Mouse (Mus musculus) megakaryocyte, embryonic 14.5 days (primary cell): ENCODE data around the gene Dock2. TPM values are rescaled to one million over a fixed set of nuclear protein-coding genes. Genes with fewer than 3 reads are reported as not detected.

Experiments
- H3K27me3 ChIP-seq: replicated peaks from 2 replicates; pipeline ENCODE3; 2012; ENCODE audit warnings: inconsistent platforms
- H3K36me3 ChIP-seq: replicated peaks from 2 replicates; pipeline ENCODE3; 2012; ENCODE audit warnings: low read length, inconsistent platforms, mixed read lengths
- H3K4me1 ChIP-seq: 2 replicates; pipeline ENCODE4 v1.6.1; 2012; ENCODE audit warnings: inconsistent platforms
- H3K4me3 ChIP-seq: replicated peaks from 2 replicates; pipeline ENCODE3; 2012; ENCODE audit warnings: moderate library complexity, mild to moderate bottlenecking, inconsistent platforms
- H3K9me3 ChIP-seq: 2 replicates; pipeline ENCODE4 v1.6.1; 2012; ENCODE audit warnings: inconsistent platforms
- FLI1 ChIP-seq: IDR thresholded peaks from 2 replicates; pipeline ENCODE4 v1.6.1; 2012; ENCODE audit warnings: low read length, inconsistent platforms, mixed read lengths
- GATA1 ChIP-seq: IDR thresholded peaks from 3 replicates; pipeline ENCODE4 v1.6.1; 2012; ENCODE audit warnings: mixed read lengths, low read length, inconsistent platforms, borderline replicate concordance
- polyA plus RNA-seq: library from polyadenylated mRNA; stranded (reverse); fragments of >175 nt; gene quantifications from 2 replicates; pipeline ENCODE4 v1.2.3, GENCODE M21; 2012; ENCODE audit warnings: low replicate concordance; ENCODE audit not compliant: insufficient read depth

Dock2 gene
- polyA plus RNA-seq, 1 experiment = 15.1 TPM

DNA sequence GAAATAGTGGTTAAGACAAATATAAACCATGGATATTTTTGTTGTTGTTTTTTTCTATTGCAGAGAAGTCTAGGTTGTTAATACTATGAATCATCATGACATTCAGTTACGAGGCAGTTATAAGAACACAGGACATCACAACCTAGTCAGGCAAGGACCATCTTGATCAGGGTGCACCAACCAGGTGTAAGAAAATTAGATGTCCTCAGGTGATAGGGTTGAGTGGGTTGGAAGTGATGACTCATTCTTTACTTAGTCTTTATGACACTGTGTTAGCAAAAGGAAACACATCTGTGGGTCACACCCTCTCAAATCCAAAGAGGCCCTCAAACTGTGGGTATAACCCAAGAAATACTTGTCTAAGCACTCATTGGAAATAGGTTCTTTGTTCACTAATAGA is 277.3 kb downstream of the Dock2 start:
- Histone ChIP-seq H3K4me1 (peaks cover 6% of the 10 kb centered on the region; the same call in 1 of the 2 replicates), H3K36me3 (peaks cover 17% of the 10 kb centered on the region), H3K4me3 (no peak overlapping the region), H3K9me3 (no peaks in the 10 kb centered on the region), H3K27me3 (no peaks in the 10 kb centered on the region)
- TF ChIP-seq FLI1 = no peak
- TF ChIP-seq GATA1 = no peak

DNA sequence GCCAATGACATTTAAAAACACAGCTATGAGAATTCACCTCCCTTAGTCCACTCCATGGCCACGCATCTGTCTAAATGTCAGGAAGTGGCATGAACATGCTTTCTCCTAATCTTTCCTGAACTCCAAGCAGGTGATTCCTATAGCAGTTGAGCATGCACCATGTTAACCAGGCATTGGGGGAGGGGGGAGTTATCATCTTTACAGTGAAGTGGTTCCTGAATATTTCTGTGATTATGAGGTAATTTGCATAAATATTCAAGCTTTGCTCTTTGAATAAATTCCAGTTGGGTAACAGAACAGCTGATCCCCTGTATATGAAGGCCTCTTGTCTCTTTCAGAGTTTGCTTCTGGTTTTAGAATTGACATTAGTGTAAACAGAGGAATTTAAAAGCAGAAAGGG is 284.0 kb downstream of the Dock2 start:
- Histone ChIP-seq H3K36me3 (peaks cover 39% of the 10 kb centered on the region), H3K9me3 (no peaks in the 10 kb centered on the region), H3K4me1 (no peaks in the 10 kb centered on the region), H3K4me3 (no peak overlapping the region), H3K27me3 (no peaks in the 10 kb centered on the region)
- no peak for TF ChIP-seq GATA1
- TF ChIP-seq FLI1 = no peak

GRCm38 (mm10) chr11:34494682-34495081 is 289.0 kb downstream of the Dock2 start:
- TF ChIP-seq GATA1 = no peak
- TF ChIP-seq FLI1 = no peak
- H3K27me3 ChIP-seq = no peaks in the 10 kb centered on the region
- H3K36me3 ChIP-seq = peaks cover 39% of the 10 kb centered on the region
- H3K4me1 ChIP-seq = no peaks in the 10 kb centered on the region
- H3K9me3 ChIP-seq = no peaks in the 10 kb centered on the region
- H3K4me3 ChIP-seq = no peak overlapping the region

- Histone ChIP-seq H3K4me3 (no peak overlapping the region), H3K9me3 (no peaks in the 10 kb centered on the region), H3K4me1 (no peaks in the 10 kb centered on the region), H3K27me3 (no peaks in the 10 kb centered on the region), H3K36me3 (peaks cover 31% of the 10 kb centered on the region)
- TF ChIP-seq FLI1 (no peak), GATA1 (no peak)
Observed at GRCm38 (mm10) chr11:34492986-34493385, 290.7 kb downstream of the Dock2 start.

DNA sequence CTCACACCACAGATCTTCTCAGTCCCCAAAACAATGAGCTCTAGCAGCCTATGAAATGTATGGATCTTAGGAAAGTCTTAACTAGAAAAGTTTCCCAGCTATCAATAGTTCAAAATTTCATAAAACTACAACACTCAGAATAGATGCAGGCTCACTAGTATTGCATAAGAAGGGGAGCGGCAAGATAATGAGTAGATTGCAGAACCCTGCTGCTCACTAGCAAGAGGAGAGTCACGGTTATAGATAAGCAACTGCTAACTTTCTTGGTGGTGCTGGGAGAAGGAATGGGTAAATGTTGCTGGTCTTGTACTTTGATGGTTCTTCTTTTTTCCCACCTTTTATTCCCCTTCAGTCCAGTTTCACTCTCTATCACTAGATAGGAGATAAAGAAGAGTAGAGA is 291.5 kb downstream of the Dock2 start:
- Histone ChIP-seq H3K36me3 (peaks cover 28% of the 10 kb centered on the region), H3K4me1 (no peaks in the 10 kb centered on the region), H3K27me3 (no peaks in the 10 kb centered on the region), H3K9me3 (no peaks in the 10 kb centered on the region), H3K4me3 (no peak overlapping the region)
- TF ChIP-seq FLI1 (no peak), GATA1 (no peak)

DNA sequence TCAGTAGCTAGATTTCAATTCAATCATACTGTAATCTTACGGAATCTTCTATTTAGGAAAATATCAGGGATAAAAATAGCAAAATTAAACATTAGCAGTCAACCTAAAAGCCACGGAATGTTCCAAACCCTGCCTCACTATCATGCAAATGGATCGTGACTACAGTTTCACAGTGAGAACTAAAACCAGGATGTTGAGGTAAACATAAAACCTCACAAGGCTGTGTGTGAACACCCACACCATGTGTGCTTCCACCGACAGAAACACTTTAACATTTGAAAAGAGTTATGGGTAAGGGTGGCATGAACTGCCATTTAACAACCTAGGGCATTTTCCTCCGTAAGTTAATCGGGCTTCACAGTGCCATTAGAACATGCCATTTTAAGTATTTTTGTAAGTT is 294.1 kb downstream of the Dock2 start:
- H3K27me3 ChIP-seq = no peaks in the 10 kb centered on the region
- no peak overlapping the region for H3K4me3 ChIP-seq
- H3K36me3 ChIP-seq = peaks cover 24% of the 10 kb centered on the region
- H3K4me1 ChIP-seq = no peaks in the 10 kb centered on the region
- TF ChIP-seq GATA1 (no peak), FLI1 (no peak)
- H3K9me3 ChIP-seq = no peaks in the 10 kb centered on the region

GRCm38 (mm10) chr11:34479301-34479700 is 304.4 kb downstream of the Dock2 start:
- no peak overlapping the region for H3K4me3 ChIP-seq
- H3K36me3 ChIP-seq = peaks cover 11% of the 10 kb centered on the region
- H3K9me3 ChIP-seq = no peaks in the 10 kb centered on the region
- no peak for TF ChIP-seq GATA1
- TF ChIP-seq FLI1 = no peak
- H3K27me3 ChIP-seq = no peaks in the 10 kb centered on the region
- H3K4me1 ChIP-seq = no peaks in the 10 kb centered on the region

- TF ChIP-seq GATA1 = no peak
- Histone ChIP-seq H3K4me1 (no peaks in the 10 kb centered on the region), H3K9me3 (no peaks in the 10 kb centered on the region), H3K36me3 (peaks cover under 1% of the 10 kb centered on the region), H3K27me3 (no peaks in the 10 kb centered on the region), H3K4me3 (no peak overlapping the region)
Observed at GRCm38 (mm10) chr11:34469792-34470191, 313.9 kb downstream of the Dock2 start.

GRCm38 (mm10) chr11:34468571-34468970 is 315.1 kb downstream of the Dock2 start:
- Histone ChIP-seq H3K9me3 (no peaks in the 10 kb centered on the region), H3K4me3 (no peak overlapping the region), H3K36me3 (peaks cover 10% of the 10 kb centered on the region), H3K4me1 (no peaks in the 10 kb centered on the region), H3K27me3 (no peaks in the 10 kb centered on the region)
- TF ChIP-seq GATA1 = no peak
- TF ChIP-seq FLI1 = no peak

GRCm38 (mm10) chr11:34467056-34467455 is 316.6 kb downstream of the Dock2 start:
- TF ChIP-seq FLI1 = no peak

GRCm38 (mm10) chr11:34449944-34450343 is 333.7 kb downstream of the Dock2 start:
- no peaks in the 10 kb centered on the region for H3K36me3 ChIP-seq
- no peaks in the 10 kb centered on the region for H3K4me1 ChIP-seq
- H3K27me3 ChIP-seq = no peaks in the 10 kb centered on the region
- TF ChIP-seq GATA1 = no peak
- TF ChIP-seq FLI1 = no peak
- no peaks in the 10 kb centered on the region for H3K9me3 ChIP-seq
- no peak overlapping the region for H3K4me3 ChIP-seq

More at GRCm38 (mm10) chr11:34467056-34467455, 316.6 kb downstream of the Dock2 start:
- Histone ChIP-seq H3K27me3 (no peaks in the 10 kb centered on the region), H3K4me1 (no peaks in the 10 kb centered on the region), H3K4me3 (no peak overlapping the region), H3K36me3 (peaks cover 14% of the 10 kb centered on the region), H3K9me3 (no peaks in the 10 kb centered on the region)
